Mouse (Mus musculus): Measurements from ENCODE around the gene Hsd17b11.

DNA sequence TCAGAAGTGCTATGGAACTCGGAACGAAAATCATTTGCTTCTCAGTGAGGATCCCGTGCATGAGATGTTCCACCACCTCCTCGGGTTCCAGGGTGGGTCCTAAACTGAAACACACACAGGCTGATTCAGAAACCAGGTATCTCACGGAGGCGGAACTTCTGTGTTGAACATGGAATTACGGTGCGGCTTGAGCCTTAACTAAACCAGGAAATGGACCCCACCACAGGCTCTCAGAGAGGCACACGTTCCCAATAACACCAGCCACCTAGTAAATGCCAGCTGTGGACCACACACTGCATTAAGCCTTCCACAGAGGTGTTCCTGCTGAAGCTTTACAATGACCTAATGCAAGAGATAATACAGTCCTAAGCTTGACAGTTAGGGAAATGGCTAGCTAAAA, 28.9 kb downstream of the Hsd17b11 start:
- TF ChIP-seq CTCF (IDR thresholded peaks at IDR 0.05; ENCODE audit: low read depth): no peak
- TF ChIP-seq EP300 (optimal IDR thresholded peaks at IDR 0.05): no peak

Data from stomach, postnatal 0 days (tissue).